Mouse (Mus musculus) induced T-regulatory cell, adult 2 months (primary cell): Measurements from ENCODE around the gene Cldn9.
A peak's percentile ranks its signal among the peaks of the same experiment; 100 is the strongest.

Experiments
- DNase-seq: peaks from one replicate; pipeline ENCODE4 v3.0.0-alpha.2; 2012; ENCODE audit warnings: low read depth

Cldn9 gene

DNA sequence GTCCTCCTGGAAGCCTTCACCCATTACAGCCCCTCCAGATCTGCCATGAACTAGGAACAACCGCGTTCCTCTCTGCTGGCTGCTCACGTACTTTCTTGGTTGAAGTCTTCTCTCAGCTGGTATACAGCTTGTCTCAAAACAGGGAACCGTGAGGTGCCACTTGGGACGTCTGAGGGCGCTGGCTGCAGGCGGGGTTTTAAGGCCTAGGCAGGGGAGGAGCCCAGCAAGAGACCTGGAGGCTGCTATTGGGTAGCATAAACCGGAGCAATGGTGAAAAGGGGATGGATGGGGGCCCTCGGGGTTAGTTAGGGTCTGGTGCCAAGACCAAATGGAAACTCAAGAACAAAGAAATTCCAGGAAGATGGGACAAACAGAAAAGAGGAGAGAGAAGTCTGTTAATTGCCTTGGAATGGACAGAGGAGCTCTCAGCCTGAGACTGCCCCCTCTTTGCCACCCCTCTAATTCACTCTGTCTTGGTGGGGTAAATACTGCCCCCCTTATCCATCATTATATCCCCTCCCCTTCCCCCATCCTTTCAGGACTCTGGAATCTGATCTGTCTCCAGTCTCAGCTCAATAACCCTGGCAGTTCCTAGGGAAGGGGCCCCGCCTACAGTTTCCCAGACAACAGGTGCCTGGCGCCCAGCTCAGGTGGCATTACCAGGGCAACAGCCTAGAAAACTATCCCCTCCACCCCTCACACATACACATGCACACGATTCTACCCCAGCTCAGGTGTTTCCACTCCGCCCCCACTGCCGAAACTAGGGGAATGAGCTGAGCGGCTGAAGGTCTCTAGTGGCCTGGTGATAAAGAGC lies at the start of gene Cldn9:
Gene Cldn9 (minus strand): TSS at position 171 of the 817 bp plus-strand sequence.
- DNase-seq = no peak

DNA sequence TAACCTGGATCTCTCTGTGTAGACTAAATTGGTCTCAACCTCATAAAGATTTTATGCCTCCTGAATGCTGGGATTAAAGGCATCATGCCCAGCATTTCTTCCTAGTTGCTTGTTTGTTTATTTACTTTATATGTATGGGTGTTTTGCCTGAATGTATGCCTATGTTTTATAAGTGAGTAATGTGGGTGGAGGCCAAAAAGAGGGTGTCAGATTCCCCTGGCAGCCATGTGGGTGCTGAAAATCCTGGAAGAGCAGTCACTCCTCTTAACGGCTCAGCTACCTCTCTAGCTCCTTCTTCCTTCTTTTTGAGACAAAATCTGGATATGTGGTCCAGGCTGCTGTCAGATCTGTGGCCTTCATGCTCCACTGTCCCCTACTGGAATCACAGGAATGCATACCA lies 46.6 kb upstream of the Cldn9 start:
- no peak for DNase-seq

DNA sequence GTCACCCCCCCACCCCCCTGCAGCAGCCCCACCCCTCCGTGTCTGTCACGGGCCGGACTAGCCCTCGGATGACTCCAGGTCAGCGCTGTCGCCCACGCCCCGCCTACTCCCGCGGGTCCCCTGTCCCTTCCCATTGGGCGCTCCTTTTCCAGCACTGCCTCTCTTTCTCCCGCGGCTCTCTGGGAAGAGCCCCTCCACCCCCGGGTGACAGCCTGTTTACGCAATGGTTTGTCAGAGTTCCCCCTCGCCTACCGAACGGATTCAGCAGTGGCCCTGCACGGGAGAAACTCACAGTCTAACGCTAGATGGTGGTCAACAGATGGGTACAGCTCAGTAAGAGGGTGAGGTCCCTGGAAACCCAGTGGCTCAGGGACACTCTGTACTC lies 42.9 kb upstream of the Cldn9 start:
- no peak for DNase-seq

DNA sequence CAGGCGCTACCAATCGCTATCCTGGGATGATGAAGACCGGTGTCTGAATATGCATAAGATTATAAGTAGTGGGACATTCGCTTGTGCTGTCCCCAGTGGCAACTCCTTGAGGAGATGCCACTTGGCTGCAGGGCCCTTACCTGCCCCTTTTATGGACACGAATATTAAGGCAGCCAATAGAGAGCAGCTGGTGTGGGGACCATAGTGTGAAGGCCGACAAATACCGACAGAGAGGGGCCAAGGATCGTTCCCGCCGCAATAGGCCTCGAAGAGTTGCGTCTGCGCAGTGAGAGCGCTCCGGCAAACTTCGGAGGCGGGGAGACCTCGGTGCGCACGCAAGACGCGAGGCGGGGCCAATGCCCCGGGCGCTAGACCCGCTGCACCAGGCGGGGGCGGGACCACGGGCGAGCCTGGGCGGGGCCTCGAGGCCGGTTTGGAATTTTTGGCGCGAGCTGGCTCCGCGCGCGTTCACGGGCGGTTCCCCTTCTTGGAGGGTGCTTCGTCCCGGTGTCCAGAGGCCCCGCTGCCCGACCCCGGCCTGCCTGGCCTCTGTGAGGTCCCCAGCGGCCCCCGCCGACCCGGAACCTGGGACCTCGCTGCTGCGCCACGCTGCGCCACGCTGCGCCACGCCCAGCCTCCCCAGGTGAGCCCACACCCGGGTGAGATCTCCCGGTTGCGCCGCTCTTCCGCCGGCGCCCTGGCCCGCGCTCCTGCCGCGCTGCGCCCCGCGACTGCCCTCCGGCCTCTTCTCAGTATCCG lies 42.4 kb upstream of the Cldn9 start, which contains the start of gene Pkmyt1:
Gene Pkmyt1 (plus strand): TSS at position 338 of the 759 bp plus-strand sequence.
- peak; percentile 97 for DNase-seq

DNA sequence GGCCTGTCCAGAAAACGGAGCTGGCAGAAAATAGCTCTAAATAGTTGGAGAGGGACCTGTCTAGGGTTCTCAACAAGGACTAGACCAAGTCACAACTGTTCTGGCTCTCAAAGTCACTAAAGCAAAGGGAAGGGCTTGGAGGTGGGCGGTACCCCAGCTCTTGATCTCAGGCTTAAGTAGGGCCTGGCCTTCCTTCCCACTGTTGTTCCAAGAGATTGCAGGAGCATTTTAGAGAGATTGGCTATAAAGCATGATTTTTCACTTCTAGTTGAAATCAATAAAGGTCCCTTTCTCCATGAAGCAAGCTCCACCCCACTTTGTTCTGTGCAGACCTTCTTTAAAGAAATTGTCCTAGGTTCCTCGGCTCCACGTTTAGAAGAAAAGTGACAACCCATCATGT lies 41.7 kb upstream of the Cldn9 start:
- DNase-seq = no peak

DNA sequence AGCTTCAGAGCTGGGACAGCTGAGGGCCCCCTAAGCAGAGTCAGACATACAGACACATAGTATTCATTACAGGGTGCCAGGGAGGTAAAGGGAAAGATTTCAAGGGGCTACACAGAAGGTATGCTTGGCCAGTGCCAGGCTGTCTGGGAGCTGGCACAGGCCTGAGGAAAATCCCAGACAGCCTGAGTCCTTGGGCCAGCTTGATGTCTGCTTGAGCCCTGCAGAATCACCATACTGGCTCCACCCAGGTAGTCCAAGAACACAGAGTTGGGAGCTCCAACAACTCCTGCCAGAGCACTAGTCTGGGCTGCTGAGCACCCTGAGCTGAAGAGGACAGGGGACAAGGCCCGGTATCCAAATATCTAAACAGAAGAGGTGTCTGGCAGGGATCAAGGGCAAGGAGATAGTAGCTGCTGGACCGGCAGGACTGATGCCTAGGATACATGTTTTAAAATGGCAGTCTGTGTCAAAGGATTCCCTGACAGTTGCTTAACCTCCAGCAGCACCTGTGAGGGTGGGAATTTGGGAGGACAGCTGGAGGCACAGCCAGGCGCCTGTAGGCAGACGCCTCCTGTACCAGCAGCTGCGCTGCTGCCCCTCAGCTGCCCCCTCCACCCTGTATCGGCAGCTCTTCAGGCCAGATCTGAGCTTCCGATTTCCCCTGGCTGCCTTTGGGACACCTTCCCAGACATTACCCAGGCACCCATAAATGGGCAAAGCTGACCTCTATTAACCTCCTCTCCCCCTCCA lies 38.7 kb upstream of the Cldn9 start, which contains the start of gene 1520401A03Rik:
Gene 1520401A03Rik (minus strand): TSS at position 408 of the 750 bp plus-strand sequence.
- DNase-seq = no peak

DNA sequence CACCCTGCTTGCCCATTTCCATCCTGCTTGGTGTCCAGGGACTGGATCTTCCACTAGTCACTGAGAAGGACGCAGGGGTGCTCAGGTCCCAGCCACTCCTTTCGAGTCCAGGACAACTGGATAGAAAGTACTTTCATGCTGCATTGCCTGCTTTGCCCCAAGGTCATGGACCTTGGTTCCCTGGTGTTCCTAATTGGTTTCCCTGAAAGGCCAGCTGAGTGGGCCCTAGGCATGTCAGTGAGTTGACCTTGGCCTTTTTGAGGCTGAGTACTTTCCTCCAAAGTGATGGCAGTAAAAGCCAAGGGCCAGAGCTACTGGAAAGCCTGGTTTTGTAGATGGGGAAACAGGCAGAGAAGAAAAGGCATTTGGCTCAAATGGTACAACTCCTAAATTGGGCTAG lies 38.1 kb upstream of the Cldn9 start:
- DNase-seq = no peak

DNA sequence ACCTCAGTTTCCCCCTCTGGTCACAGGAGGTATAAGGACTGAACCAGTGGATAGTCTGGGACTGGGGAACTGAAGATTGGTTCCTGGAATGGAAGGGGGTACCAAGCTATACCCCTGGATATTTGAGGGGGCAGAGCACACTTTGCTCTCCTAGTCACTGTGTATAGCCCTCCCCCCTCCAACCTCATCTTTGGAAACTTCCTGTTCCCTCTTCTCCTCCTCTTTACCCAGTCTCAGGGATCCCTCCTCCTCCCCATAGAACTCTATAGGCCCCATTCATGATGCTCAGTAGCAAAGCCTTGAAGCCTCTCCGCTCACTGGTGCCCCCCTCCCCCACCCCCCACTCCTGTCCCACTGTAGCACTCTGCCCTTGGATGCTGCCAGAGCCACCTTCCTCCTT lies 35.6 kb upstream of the Cldn9 start:
- DNase-seq = no peak

DNA sequence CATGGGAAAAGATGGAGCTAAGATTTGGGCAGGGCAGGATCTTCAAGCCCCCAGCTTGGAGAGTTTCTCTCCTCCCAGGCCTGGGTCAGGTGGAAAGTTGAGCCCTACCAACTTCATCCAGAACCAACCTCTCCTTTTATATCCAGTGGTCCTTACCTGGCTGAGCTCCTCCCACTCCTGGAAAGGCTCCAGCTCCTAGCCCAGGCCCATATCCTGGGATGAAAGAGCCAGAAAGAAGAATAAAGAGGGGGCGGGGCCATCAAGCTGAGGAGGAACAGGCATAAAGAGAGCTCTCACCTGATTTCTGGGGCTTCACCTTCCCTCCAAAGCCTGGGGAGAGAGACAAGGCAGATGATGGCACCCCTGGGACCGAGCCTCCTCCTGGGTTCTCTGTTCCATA lies 33.2 kb upstream of the Cldn9 start:
- no peak for DNase-seq

DNA sequence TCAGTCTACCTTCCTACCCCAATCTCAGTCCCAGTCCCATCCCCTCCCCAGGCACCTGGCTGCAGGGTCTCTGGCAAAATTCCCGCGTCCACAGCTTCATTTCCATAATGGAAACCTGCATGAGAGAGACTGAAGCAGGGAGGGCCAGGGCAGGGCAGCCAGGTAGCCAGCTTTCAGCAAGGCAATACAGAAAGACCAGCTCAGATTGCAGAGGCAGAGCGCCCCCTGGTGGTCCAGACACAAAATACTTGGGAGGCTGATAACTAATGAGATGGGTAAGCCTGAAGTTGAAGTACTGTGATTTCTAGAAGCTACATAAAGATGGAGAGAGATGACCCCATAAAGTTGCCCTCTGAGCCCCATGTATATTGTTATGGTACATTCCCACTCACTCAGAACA lies 22.4 kb upstream of the Cldn9 start:
- DNase-seq = peak; percentile 86

DNA sequence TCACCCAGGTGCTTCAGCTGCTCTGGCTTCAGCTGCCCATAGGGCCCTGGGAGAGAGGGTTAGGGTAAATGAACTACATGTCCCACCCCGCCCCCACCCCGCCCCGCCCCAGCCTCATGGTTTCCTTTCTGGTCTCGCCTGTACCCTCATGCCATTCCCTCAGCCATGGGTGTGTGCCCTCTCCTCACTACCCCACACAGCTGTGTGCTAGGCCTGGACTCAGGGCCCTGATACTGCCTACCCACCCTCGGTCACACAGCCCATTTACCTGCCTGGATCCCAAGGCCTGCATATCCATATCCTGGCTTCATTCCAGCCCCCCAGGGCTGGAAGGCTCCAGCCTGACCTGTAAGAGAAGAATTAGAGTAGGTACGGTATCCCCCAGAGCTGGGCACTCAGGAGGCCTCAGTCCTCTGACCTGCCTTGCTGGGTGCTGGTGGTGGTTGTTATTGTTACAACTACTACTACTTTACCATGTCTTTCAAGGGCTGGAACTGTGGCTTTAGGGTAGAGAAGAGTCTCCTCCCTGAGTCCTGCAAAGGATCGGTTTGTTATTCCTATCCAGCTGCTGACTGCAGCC lies 21.8 kb upstream of the Cldn9 start:
- DNase-seq = no peak

DNA sequence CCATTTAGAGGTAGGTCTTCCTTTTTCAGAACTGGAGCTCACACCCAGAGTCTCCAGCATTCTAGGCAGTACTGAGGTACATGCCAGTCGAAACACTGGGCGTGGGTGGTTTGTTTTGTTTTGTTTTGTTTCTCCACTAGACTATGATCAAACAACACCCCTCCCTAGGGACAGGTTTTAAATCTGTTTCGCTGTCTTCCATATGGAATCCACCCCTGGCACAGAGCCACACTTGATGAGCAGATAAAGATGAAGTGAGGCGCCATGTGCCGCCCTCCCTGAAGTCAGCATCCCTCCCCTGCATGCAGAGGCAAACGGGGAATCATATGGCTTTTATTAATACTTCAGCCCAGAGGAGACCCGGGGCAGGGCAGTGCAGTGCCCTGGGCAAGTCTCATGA lies 20.9 kb upstream of the Cldn9 start:
- no peak for DNase-seq

DNA sequence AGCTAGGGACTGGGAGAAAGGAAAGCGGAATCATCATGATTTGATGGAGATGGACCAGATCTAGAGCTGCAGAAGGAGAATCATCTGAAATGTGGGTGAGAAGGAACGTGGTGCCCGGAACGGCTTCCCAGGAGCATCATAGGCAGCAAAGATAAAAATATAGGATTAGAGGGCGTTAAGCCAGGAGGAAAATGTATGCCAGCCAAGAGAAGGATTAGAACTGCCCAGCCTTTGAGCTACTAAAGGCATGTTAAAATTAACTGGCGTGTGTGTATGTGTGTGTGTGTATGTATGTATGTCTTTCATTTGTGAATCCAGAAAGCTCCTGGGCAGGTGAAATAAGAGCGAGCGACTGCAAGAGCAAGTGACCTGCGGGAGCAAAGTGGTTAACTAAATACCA lies 19.5 kb upstream of the Cldn9 start:
- no peak for DNase-seq

DNA sequence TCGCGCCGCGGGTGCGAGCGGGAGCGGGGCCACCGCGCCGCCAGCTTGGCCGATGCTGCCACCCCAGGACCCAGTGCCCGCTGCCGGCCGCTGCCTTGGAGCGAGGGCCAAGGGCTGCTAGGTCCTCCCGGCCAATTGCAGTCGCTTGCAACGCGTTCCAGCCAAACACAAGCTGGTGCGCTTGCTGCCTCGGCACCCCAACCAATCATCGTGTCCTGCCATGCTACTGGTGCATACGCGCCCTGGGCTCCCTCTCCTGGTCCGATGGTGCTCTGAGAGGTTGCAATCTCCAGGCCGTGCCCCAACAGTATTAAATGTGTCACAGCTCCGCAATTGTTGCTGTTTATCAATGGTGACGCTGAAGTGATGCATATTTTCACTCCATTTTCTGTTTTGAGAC lies 16.3 kb upstream of the Cldn9 start:
- peak; percentile 86 for DNase-seq

DNA sequence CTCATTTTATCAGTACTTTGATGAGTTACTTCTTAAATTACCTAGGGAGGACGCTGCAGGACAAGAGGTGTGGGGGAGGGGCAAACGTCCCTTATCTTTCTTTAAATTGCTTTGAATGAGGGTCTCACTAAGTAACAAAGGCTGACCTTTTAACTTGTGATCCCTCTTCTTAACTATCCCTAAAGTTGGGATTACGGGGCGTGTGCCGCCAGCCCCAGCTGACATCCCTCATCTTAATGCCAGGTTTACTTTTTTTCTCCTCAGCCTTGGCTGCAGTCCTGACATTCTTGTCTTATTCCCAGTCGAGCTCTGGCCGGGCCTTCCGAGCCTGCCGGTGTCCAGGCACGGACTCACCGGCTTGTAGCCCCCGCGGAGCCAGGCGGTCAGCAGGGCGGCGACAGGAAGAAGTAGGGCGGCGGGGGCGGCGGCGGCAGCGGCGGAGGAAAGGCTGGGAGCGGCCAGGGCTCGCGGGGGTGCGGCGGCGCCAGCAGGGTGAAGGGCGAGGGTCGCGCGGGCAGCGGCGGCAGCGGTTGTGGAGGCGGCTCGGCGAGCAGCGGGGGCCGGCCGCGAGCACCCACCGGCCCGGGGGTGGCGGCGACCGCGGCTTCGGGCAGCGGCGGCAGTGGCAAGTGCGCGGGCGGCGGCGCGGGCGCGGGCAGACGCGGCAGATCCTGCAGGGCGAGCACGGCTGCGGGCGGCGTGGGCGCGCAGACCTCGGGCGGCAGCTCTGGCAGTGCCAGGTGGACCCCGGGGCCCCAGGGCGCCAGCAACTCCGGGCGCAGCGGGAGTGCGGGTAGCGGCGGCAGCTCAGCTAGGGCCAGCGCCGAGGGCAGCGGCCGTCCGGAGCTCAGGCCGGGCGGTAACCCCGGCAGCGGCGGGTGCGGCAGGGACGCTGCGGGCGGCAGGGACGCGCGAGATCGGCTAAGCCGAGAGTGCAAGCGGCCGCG lies 15.6 kb upstream of the Cldn9 start:
- no peak for DNase-seq

DNA sequence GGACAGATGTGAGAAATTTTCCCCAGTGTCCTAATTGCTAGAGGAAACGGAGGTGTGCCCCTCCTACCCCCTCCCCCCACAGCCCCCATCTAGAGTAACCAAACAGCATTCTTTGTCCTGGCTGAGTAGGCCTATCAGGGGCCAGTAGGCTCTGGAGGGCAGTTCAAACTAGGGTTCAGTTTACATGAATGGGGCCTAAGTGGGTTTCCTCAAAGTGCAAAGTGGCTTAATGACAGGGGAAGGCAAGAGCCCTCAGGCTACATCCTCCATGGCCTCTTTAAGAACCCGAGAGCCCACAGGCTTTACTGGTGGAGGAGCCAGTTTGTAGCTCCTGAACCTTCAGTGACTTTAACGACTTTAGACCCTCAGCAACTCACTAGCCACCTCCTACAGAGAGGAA lies 12.0 kb upstream of the Cldn9 start:
- no peak for DNase-seq

DNA sequence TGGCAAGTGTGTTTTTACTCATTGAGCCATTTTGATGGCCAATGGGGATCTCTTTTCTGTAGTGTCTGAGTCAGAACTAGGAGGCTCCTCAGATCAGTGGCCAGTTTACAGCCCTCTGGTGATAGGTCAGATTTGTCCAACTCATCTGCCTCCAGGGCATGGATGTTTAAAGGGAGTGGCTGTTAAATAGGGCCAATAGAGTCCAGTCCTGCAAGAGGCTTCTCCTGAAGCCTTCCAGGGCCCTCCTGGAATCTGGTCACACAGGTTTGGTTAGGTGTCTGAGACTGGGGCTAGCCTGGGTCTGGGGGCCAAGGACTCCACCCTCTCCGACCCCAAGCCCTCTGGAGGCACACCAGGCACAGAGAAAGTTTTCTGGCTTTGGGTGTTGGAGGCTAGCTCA lies 10.7 kb upstream of the Cldn9 start:
- DNase-seq = no peak

DNA sequence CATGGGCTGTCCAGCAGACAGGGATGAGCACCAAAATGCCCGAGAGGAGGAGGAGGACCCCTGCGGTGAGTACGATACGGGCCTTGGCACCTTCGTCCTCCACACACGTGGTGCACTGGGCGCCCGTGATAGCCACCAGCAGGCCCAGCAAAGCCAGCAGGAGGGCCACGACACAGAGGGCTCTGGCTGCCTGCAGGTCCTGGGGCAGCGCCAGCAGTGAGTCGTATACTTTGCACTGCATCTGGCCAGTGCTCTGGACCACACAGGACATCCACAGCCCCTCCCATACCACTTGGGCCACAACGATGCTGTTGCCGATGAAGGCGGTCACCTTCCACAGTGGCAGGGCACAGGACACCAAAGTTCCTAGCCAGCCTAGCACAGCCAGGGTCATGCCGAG lies 600 bp downstream of the Cldn9 start:
- DNase-seq = no peak

DNA sequence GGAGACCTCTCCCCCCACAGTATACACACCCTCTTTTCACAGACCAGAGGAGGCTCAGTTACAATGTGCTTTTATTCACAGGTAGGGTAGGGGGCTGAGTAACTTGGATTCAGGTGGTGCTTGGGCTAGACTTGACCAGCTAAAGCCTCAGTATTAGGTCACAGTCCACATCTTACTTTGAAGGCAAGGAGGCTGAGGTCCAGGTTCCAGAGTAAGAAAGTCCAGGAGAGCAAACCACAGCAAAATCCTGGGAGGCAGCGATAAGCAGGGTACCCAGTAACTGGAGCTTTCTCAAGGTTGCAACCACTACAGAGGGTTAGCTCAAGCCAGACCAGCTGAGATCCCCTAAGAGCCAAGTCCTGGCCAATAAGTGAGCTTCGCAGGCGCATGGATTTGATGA lies 1.3 kb downstream of the Cldn9 start:
- no peak for DNase-seq

DNA sequence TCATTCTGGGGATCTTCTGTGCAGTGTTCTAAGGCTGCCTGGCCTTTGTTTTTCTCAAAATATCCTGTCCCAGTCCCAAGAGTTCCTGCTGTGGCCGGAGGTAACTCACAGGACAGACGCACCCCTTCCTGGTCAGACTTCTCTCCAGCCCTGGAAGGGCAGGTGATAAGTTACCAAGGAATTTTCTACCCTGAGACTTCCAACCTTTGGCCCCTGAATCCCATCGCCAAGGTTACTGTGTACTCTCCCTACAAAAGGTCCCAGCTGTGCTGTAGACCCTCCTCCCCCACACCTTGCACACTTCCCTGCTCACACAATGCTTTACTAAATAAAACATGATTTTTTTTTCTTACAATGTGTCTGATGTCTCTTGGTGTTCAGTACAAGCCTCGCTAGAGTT lies 1.7 kb downstream of the Cldn9 start:
- DNase-seq = no peak

DNA sequence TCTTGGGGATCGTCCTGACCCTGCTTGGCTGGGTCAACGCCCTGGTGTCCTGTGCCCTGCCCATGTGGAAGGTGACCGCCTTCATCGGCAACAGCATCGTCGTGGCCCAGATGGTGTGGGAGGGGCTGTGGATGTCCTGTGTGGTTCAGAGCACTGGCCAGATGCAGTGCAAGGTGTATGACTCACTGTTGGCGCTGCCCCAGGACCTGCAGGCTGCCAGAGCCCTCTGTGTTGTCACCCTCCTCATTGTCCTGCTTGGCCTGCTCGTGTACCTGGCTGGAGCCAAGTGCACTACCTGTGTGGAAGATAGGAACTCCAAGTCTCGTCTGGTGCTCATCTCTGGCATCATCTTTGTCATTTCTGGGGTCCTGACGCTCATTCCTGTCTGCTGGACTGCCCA lies 2.7 kb downstream of the Cldn9 start:
- no peak for DNase-seq
